Mouse (Mus musculus) stomach, embryonic 14.5 days (tissue): ENCODE results near the gene Set. TPM values are rescaled to one million over a fixed set of nuclear protein-coding genes. Genes with fewer than 3 reads are reported as not detected.

Experiments
- ATAC-seq: fragments of 200-750 bp; cut with Nextera tagmentation; 2 replicates; pipeline ENCODE4 v1.8.0; 2017; ENCODE audit warnings: low read depth, moderate TSS enrichment; ENCODE audit not compliant: insufficient number of reproducible peaks, insufficient read depth, low FRiP score
- H3K27ac ChIP-seq: fragments of 300-500 bp; sonication (generic); 2 replicates; pipeline ENCODE4 v1.5.1; 2014; ENCODE audit warnings: mild to moderate bottlenecking, low read length, moderate library complexity, mixed read lengths
- H3K27me3 ChIP-seq: fragments of 300-500 bp; sonication (generic); 2 replicates; pipeline ENCODE4 v1.6.1; 2014; ENCODE audit warnings: low read length, control low read depth, mixed read lengths; ENCODE audit not compliant: control insufficient read depth, insufficient read depth
- H3K36me3 ChIP-seq: fragments of 300-500 bp; sonication (generic); 2 replicates; pipeline ENCODE4 v1.6.1; 2014; ENCODE audit warnings: mild to moderate bottlenecking, control low read depth, low read length, moderate library complexity, mixed read lengths; ENCODE audit not compliant: control insufficient read depth, insufficient read depth
- H3K4me1 ChIP-seq: fragments of 300-500 bp; sonication (generic); 2 replicates; pipeline ENCODE4 v1.6.1; 2014; ENCODE audit warnings: low read length, control low read depth, mixed read lengths; ENCODE audit not compliant: control insufficient read depth, insufficient read depth
- H3K4me2 ChIP-seq: fragments of 300-500 bp; sonication (generic); replicated peaks from 2 replicates; pipeline ENCODE4 v1.6.1; 2014; ENCODE audit warnings: low read depth, low read length, control low read depth
- H3K4me3 ChIP-seq: fragments of 300-500 bp; sonication (generic); 2 replicates; pipeline ENCODE4 v1.5.1; 2014; ENCODE audit warnings: low read depth, low read length, control low read depth
- H3K9ac ChIP-seq: fragments of 300-500 bp; sonication (generic); replicated peaks from 2 replicates; pipeline ENCODE4 v1.6.1; 2014; ENCODE audit warnings: low read depth, mild to moderate bottlenecking, control low read depth, low read length, moderate library complexity, mixed read lengths
- H3K9me3 ChIP-seq: fragments of 300-500 bp; sonication (generic); 2 replicates; pipeline ENCODE4 v1.6.1; 2016; ENCODE audit warnings: low read depth, low read length, control low read depth; ENCODE audit not compliant: control insufficient read depth
- WGBS: fragments of 180-500 bp; shearing (Covaris S2); extraction: QIAGEN DNeasy Blood & Tissue Kit; methylation state at CpG from one replicate; pipeline ENCODE4 v1.1.7; 2014; 5-methylcytosine and 5-hydroxymethylcytosine counted together
- polyA plus RNA-seq: library from polyadenylated mRNA; unstranded; fragments of >200 nt; fragmentation: Nextera tagmentation; extraction: Ambion mirVana; gene quantifications from 2 replicates; pipeline ENCODE4 v1.2.1, GENCODE M21; 2014

Set gene
- polyA plus RNA-seq, 1 experiment from 2014 or later, result 454 TPM

- 32% methylated on average over 3 of the region's 3 CpGs for WGBS
- Histone ChIP-seq H3K4me2 (peak overlapping the region; percentile 64), H3K4me3 (peak overlapping the region; percentile 61), H3K27ac (peak overlapping the region; percentile 10; the same call in 1 of the 2 replicates), H3K27me3 (no peaks in the 10 kb centered on the region), H3K4me1 (peaks cover 25% of the 10 kb centered on the region), H3K9me3 (no peaks in the 10 kb centered on the region), H3K9ac (no peak overlapping the region; the same call in 1 of the 2 replicates), H3K36me3 (peaks cover 8% of the 10 kb centered on the region)
- no peak for ATAC-seq
Observed at GRCm38 (mm10) chr2:30064298-30064697, 7.1 kb downstream of the Set start.

DNA sequence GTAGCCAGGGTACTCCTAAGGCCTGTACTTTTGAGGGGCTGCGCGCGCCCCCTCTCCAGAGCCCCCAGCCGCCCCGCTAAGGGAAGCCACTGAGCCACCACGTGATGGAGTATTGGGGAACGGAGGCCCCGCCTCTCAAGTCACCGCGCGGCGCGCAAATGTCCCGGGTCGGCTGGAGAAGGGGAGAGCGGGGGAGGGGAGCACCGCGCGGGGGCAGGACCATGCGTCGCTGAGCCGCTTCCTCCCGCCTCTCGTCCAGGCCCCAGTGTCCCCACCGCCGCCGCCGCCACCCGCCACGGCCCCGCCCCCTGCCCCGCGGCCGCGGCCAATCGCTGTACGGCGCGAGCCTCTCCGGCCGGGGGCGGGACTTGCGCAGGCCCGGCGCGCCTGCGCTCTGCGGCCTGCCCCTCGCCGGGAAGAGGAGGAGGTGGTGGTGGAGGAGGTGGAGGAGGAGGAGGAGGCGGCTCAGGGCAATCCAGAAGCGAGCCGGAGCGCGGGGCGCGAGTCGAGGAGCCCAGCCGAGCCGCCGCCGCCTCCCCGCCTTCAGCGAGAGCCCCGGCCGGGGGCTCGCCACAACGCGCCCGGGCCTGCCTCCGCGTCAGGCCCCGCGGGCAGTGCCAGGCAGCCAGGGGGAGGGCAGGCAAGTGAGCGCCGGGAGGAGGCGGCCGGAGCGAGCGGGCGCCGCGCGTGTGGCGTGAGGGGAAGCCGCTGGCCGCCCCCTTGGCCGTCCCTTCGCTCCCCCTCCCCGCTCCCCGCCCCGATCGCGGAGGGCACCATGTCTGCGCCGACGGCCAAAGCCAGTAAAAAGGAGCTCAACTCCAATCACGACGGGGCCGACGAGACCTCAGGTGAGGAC is 9.1 kb downstream of the Set start:
- H3K9me3 ChIP-seq, result no peaks in the 10 kb centered on the region
- H3K27ac ChIP-seq, result peak overlapping the region; percentile 100
- no peaks in the 10 kb centered on the region for H3K27me3 ChIP-seq
- H3K36me3 ChIP-seq, result peaks cover 23% of the 10 kb centered on the region
- ATAC-seq, result peak; percentile 91
- peaks cover 22% of the 10 kb centered on the region for H3K4me1 ChIP-seq
- peak overlapping the region; percentile 100 for H3K4me3 ChIP-seq
- peak overlapping the region; percentile 99 for H3K9ac ChIP-seq
- peak overlapping the region; percentile 45 for H3K4me2 ChIP-seq
- WGBS, result under 1% methylated on average over 67 of the region's 101 CpGs

GRCm38 (mm10) chr2:30067031-30067888 is 10.1 kb downstream of the Set start:
- Histone ChIP-seq H3K9me3 (no peaks in the 10 kb centered on the region), H3K4me1 (peaks cover 21% of the 10 kb centered on the region), H3K27ac (peak overlapping the region; percentile 100), H3K9ac (peak overlapping the region; percentile 99), H3K27me3 (no peaks in the 10 kb centered on the region), H3K4me2 (peak overlapping the region; percentile 69), H3K4me3 (peak overlapping the region; percentile 100), H3K36me3 (peaks cover 23% of the 10 kb centered on the region)
- ATAC-seq, result peak; percentile 7; the same call in 1 of the 2 replicates
- under 1% methylated on average over 56 of the region's 69 CpGs for WGBS

GRCm38 (mm10) chr2:30067962-30068361 is 10.8 kb downstream of the Set start:
- H3K4me1 ChIP-seq, result peaks cover 21% of the 10 kb centered on the region
- peak overlapping the region; percentile 69 for H3K4me2 ChIP-seq
- no peak for ATAC-seq
- H3K27ac ChIP-seq, result no peak overlapping the region
- WGBS, result 22% methylated on average over 7 of the region's 7 CpGs
- H3K36me3 ChIP-seq, result peaks cover 29% of the 10 kb centered on the region
- H3K9ac ChIP-seq, result peak overlapping the region; percentile 99
- no peaks in the 10 kb centered on the region for H3K9me3 ChIP-seq
- no peaks in the 10 kb centered on the region for H3K27me3 ChIP-seq
- H3K4me3 ChIP-seq, result peak overlapping the region; percentile 100

DNA sequence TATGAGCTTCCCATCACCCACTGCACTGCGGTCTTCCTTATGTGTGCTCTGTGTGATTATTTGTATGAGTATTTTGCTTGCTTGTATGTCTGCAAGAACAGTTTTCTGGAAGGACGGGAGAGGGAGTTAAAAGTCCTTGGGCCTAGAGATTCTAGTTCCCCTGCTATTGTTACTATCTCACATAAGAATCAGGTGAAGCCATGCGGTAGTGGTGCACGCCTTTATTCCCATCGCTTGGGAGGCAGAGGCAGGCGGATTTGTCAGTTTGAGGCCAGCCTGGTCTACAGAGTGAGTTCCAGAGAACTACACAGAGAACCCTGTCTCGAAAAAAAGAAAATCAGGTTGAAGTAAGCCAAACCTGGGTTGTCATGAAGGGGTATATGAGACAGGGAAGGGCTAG is 15.7 kb downstream of the Set start:
- Histone ChIP-seq H3K4me3 (no peak overlapping the region), H3K36me3 (peaks cover 36% of the 10 kb centered on the region), H3K4me2 (no peak overlapping the region), H3K27ac (no peak overlapping the region), H3K4me1 (peaks cover 4% of the 10 kb centered on the region; the same call in 1 of the 2 replicates), H3K9ac (no peak overlapping the region), H3K9me3 (no peaks in the 10 kb centered on the region), H3K27me3 (no peaks in the 10 kb centered on the region)
- ATAC-seq, result no peak
- 82% methylated on average over 7 of the region's 7 CpGs for WGBS

GRCm38 (mm10) chr2:30073285-30073684 is 16.1 kb downstream of the Set start:
- no peak overlapping the region for H3K9ac ChIP-seq
- WGBS, result 67% methylated on average over 3 of the region's 3 CpGs
- no peak overlapping the region for H3K27ac ChIP-seq
- H3K4me2 ChIP-seq, result no peak overlapping the region
- H3K36me3 ChIP-seq, result peaks cover 33% of the 10 kb centered on the region
- H3K4me1 ChIP-seq, result peaks cover 3% of the 10 kb centered on the region; the same call in 1 of the 2 replicates
- no peaks in the 10 kb centered on the region for H3K27me3 ChIP-seq
- no peak for ATAC-seq
- no peaks in the 10 kb centered on the region for H3K9me3 ChIP-seq
- no peak overlapping the region for H3K4me3 ChIP-seq

- H3K9me3 ChIP-seq, result no peaks in the 10 kb centered on the region
- WGBS, result 43% methylated on average over 3 of the region's 3 CpGs
- no peaks in the 10 kb centered on the region for H3K27me3 ChIP-seq
- H3K9ac ChIP-seq, result no peak overlapping the region
- ATAC-seq, result no peak
- H3K36me3 ChIP-seq, result peaks cover 15% of the 10 kb centered on the region
- H3K4me1 ChIP-seq, result 0 out of 2 replicates have a peak, but pooled peaks cover 7% of the 10 kb centered on the region
- no peak overlapping the region for H3K4me2 ChIP-seq
- no peak overlapping the region for H3K4me3 ChIP-seq
- H3K27ac ChIP-seq, result no peak overlapping the region
Observed at GRCm38 (mm10) chr2:30075625-30076024, 18.4 kb downstream of the Set start.

DNA sequence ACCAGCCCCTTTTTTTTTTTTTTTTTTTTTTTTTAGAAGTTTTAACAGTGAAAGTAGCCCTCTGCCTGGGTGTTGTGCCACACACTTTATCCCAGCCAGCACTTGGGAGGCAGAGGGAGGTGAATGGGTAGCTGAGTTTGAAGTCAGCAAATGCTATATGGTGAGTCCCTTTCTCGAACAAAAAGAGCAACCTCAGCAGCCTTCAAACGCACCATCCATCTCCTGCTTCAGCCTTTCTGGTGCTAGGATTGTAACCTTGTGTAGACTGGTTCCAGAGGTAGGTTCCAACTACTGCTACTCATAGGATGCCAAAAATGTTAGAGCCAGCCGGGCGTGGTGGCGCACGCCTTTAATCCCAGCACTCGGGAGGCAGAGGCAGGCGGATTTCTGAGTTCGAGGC is 19.3 kb downstream of the Set start:
- no peak overlapping the region for H3K4me2 ChIP-seq
- 93% methylated on average over 9 of the region's 9 CpGs for WGBS
- 0 out of 2 replicates have a peak, but pooled peaks cover 7% of the 10 kb centered on the region for H3K4me1 ChIP-seq
- ATAC-seq, result no peak
- H3K27ac ChIP-seq, result no peak overlapping the region
- H3K4me3 ChIP-seq, result no peak overlapping the region
- peaks cover 13% of the 10 kb centered on the region for H3K36me3 ChIP-seq
- no peaks in the 10 kb centered on the region for H3K9me3 ChIP-seq
- no peaks in the 10 kb centered on the region for H3K27me3 ChIP-seq
- H3K9ac ChIP-seq, result no peak overlapping the region
